Mouse (Mus musculus) CD8-positive naive resting alpha-beta T cell, adult 2 months (primary cell): Measurements from ENCODE around the gene Hnf1a.
"Not testable (repeated sequence)": the region's sequence is repeated elsewhere in the genome, so short reads cannot be mapped to it uniquely, and the experiment has no call there.

Experiments used
- DNase-seq, 2 experiments: peaks; one replicate each; pipeline ENCODE4 v3.0.0; 2022; ENCODE audit warnings: low read depth in 2 of 2, low spot score in 2 of 2

Gene Hnf1a

GRCm38 (mm10) chr5:114945072-114945471 is 25.8 kb downstream of the Hnf1a start:
- DNase-seq: no peak

GRCm38 (mm10) chr5:114942766-114943130 is 28.1 kb downstream of the Hnf1a start:
- DNase-seq: no peak

DNA sequence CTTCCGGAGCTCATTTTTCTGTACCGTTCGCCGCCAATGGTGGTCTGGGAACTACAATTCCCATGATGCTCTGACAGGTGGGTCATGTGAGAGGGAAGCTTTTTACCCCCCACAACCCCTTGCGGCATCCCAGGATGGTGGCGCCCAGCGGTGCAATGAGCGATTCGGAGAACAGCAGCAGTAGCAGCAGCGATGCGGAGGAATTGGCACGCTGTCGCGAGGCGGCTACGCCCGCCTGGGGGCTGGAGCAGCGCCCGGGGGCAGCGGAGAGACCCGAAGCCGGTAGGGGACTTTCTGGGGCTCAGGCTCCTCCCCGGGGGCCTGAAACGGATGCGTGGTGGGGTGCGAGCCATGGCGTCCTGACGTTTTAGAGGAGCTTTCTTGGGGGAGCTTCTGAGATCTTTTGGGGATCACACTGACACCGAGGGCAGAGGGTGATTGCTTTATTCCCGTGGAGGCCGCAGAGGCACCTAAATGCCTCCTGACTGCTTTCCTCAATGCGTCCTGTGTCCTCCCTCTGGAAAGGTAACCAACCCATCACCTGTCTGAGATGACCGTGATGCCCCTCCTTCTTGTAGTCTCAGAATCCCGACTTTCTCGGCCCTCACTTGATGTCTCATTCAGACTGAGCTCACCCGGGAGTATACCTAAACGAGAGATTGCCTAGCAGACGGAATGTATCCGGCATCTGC is 28.7 kb downstream of the Hnf1a start, which contains the start of gene 2210016L21Rik:
Gene 2210016L21Rik, plus strand, starts transcription at position 85 of the 692 bp plus-strand sequence.
- peak; percentile 76 to 80 for DNase-seq

DNA sequence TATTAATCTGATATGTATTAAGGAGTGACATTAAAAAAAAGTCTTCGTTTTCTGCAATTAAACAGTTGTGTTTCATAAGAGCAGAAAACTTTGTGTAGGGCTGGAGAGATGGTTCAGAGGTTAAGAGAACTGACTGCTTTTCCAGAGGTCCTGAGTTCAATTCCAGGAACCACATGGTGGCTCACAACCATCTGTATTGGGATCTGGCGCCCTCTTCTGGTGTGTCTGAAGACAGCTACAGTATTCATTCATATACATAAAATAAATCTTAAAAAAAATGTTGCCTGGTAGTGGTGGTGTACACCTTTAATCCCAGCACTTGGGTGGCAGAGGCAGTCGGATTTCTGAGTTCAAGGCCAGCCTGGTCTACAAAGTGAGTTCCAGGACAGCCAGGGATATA is 29.8 kb downstream of the Hnf1a start:
- not testable (repeated sequence) for DNase-seq

DNA sequence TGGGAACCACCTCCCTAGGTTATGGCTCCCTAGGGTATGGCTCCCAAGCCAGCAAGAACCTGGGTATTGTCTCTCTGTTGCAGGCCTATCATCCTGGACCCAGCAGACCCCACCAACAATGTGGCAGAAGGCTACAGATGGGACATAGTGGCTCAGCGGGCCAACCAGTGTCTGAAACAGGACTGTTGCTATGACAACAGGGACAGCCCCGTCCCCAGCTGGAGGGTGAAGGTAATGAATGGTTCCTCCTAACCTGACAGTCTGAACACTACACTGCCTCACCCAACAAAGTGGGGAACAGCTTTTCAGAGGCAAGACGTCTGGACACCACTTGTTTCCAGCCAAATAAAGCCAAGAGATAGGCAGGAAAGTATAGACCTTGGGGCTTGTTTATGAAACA is 35.1 kb downstream of the Hnf1a start:
- no peak for DNase-seq

DNA sequence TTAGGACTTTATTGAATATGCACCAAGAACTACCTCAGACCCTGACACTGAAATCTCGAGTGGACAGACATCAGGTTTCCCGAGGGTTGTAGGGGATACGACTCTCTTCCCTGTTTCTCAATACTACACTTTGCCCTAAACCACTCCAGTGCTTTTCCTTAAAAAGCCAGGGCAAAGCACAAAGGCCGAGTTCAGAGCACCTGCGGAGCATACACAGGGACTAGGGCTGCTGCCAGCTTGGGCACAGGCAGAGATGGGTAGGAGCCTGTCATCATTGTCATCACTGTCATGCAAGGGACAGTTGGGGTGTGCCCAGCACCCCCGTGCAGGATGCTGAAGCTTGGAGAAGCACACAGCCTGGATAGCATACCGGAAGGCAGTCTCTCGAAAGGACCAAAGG is 37.7 kb downstream of the Hnf1a start:
- DNase-seq: no peak

DNA sequence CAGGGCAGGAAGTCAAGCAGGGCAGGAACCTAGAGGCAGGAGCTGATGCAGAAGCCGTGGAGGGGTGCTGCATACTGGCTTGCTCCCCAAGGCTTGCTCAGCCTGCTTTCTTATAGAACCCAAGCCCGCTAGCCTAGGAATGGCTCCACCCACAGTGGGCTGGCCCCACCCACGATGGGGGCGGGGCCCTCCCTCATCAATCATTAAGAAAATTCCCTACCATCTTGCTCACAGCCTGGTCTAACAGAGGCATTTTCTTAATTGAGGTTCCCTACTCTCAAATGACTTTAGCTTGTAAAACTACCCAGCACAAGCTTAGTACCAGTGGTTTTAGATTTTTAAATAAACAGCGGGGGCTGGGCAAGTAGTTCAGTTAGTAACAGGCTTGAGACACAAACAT is 39.3 kb downstream of the Hnf1a start:
- no peak for DNase-seq

GRCm38 (mm10) chr5:114926753-114927152 is 44.1 kb downstream of the Hnf1a start:
- no peak for DNase-seq

DNA sequence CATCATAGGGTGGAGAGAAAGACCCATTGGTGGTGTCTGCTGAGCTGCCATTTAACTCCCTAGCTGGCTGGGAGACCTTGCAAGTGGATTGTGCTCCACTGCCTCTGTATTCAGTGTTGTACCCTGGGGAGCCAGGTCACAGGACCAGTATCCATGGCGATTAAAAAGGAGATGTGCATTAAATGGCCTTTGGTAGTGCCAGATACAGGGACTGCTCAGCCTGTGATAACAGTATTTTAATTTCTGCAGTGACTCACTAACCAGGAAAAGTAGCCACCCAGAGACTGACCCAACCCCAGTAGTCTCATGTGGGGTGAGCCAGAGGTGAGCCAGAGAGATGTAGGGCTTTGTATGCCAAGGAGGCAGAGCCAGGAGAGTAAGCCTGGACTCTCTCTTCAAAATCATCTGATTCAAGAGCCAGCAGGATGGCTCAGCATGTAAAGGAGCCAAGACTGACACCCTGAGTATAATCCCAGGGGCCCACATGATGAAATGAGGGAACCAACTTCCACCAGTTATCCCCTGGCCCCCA is 44.7 kb downstream of the Hnf1a start:
- DNase-seq: no peak

DNA sequence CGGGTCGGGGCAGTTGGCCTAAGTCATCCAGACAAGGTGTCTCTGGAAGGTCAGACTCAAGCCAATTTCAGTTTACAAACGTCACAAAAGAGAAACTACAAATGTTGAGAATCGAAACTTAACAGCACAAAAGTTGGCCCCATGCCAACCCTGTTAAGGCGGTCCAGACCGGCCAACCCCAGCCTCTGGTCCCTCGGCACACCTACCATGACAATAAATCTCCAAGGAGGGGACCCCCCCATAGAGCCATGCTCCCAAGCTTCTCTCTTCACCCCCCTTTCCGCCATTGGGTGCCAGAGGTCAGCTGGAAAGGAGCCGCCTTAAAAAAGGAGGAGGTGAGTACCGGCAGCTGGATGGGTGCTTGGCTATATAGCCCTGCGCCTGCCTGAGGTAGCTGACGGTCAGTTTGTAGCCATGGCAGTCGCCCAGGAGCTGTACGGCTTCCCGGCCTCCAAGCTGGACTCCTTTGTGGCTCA is 47.9 kb downstream of the Hnf1a start, which contains the start of gene Oasl1:
Gene Oasl1, plus strand, starts transcription at position 243 of the 476 bp plus-strand sequence.
- peak; percentile 25 to 36 for DNase-seq

DNA sequence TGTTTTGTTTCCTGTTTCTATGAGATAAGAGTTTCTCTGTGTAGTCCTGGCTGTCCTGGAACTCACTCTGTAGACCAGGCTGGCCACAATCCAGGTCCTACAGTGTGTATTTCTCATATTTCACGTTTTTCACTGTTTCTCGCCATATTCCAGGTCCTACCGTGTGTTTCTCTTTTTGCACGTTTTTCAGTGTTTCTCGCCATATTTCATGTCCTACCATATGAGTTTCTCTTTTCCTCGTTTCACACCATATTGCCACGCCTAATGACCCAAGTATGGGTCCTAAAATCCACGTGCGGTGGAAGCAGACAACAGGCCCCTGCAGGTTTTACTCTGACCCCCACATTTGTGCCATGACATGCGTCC is 48.5 kb downstream of the Hnf1a start:
- DNase-seq: no peak

DNA sequence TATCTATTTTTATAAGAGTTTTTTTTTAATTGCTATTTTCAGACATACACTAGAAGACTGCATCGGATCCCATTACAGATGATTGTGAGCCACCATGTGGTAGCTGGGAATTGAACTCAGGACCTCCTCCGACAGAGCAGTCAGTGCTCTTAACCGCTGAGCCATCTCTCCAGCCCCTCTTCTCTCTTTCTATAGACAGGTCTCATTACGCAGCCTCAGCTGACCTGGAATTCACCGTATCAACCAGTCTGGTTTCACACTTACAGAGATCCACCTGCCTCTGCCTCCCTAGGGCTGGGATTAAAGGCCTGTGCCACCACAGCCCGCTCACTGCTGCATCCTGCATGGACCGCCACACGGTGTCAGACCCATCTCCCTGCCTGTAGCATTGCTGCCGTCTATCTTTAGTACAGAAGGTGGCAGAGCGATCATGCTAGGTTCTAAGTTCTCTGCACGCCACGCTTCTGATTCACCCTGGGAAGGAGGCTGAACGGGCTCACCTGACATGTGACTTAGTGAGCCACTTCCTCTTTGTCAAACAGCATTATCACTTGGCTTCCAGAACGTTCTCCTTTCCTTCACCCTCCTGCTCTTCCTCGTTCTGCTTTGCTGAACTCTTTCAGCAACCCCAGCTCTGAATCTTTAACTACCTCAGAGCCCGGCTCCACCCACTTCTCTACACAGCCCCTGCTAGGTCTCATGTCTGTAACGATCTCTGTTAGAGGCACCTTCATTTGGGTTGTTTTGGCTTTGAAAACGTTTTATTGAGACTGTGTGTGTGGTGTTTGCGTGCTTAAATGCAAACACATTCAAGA is 49.1 kb downstream of the Hnf1a start:
- peak; percentile 68 to 77 for DNase-seq

GRCm38 (mm10) chr5:114917357-114917756 is 53.5 kb downstream of the Hnf1a start:
- not testable (repeated sequence) for DNase-seq

- no peak for DNase-seq
Observed at GRCm38 (mm10) chr5:114916777-114917176, 54.1 kb downstream of the Hnf1a start.

- no peak for DNase-seq
Observed at GRCm38 (mm10) chr5:114915854-114916253, 55.0 kb downstream of the Hnf1a start.

- DNase-seq: no peak
Observed at GRCm38 (mm10) chr5:114914855-114915254, 56.0 kb downstream of the Hnf1a start.

- DNase-seq: no peak
Observed at GRCm38 (mm10) chr5:114913686-114914085, 57.2 kb downstream of the Hnf1a start.

DNA sequence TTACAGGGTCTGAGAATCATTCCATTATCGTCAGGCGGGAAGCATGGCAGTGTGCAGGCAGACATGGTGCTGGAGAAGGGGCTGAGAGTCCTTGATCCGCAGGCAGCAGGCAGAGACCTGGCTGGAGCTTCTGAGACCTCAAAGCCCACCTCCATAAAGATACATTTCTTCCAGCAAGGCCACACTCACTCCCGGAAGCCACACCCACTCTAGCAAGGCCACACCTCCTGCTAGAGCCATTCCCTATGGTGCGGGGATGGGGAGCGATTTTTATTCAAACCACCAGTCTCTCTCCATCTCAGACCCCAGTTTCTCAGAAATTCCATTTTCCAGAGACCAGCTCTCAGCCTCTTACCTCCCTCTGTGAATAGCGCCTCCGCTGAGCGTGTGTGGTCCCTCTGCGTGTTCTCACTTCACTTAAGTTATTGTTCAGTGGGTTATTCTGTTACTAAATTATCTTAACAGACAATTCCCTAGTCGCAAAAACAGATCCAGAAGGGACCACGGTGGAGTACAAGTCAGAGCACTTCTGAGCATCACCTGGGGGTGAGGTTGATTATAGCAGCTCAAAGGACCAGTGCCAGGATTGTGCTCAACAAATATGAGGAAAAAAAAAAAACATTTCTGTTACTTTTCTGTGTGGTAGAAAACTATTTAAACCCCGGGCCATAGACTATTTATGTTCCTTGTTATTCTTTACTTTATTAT is 62.1 kb downstream of the Hnf1a start:
- DNase-seq: no peak

DNA sequence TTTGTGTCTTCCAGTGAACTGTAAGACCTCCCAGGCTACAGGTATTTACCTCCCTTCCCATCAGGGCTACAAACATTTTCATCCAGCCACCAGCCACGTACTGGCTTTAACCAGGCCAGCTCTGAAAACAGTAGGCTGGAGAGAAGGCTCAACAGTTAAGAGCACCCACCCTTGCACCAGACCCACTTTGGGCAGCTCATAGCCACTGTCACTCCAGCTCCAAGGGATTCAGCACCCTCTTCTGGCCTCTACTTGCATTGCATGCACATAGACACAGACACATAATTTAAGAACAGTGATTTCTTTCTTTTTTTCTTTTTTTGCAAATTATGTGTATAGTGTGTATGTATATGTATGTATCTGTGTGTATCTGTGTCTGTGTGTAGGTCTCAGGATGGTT is 68.5 kb downstream of the Hnf1a start:
- DNase-seq: peak; percentile 45 to 53
